Mouse (Mus musculus) yolk sac, embryonic 10.5 days (tissue): ENCODE measurements around the gene Crlf2.

ENCODE experiments used
- DNase-seq: peaks from one replicate; pipeline ENCODE4 v3.0.0-alpha.2; 2017; ENCODE audit warnings: low spot score

Gene Crlf2

GRCm38 (mm10) chr5:109547112-109547511 is 11.7 kb downstream of the Crlf2 start:
- DNase-seq = no peak

- DNase-seq = no peak
These were observed 49.1 kb downstream of the Crlf2 start for GRCm38 (mm10) chr5:109509679-109510078.

- no peak for DNase-seq
These were observed 52.1 kb downstream of the Crlf2 start for GRCm38 (mm10) chr5:109506729-109507128.
